Mouse (Mus musculus) G1E-ER4 (cell line): ENCODE results near the gene Olfr577. TPM values are rescaled to one million over a fixed set of nuclear protein-coding genes. Genes with fewer than 3 reads are reported as not detected.

Experiments used
- GATA1 ChIP-seq: IDR thresholded peaks from one replicate; pipeline ENCODE4 v1.8.0; 2012; ENCODE audit warnings: low read length, inconsistent platforms
- polyA plus RNA-seq: library from polyadenylated mRNA; stranded (reverse); fragments of >175 nt; gene quantifications from 2 replicates; pipeline ENCODE4 v1.2.3, GENCODE M21; 2012

Gene Olfr577
- not detected in 2 replicates for polyA plus RNA-seq

GRCm38 (mm10) chr7:102975843-102976242 is at the start of gene Olfr577:
Gene Olfr577, minus strand, starts transcription at chr7:102975943.
- no peak for TF ChIP-seq GATA1

GRCm38 (mm10) chr7:102989224-102989623 is 13.5 kb upstream of the Olfr577 start, which contains the start of gene Olfr578:
Gene Olfr578, minus strand, starts transcription at chr7:102989324.
- TF ChIP-seq GATA1: no peak

- TF ChIP-seq GATA1: no peak
These were observed 1.3 kb downstream of the Olfr577 start for GRCm38 (mm10) chr7:102974399-102974798.

GRCm38 (mm10) chr7:102962360-102962759 is 13.4 kb downstream of the Olfr577 start, which contains the start of gene Olfr576:
Gene Olfr576, plus strand, starts transcription at chr7:102962660.
- TF ChIP-seq GATA1: no peak

GRCm38 (mm10) chr7:102958593-102958992 is 17.1 kb downstream of the Olfr577 start, which contains the start of gene Olfr575:
Gene Olfr575, minus strand, starts transcription at chr7:102958775.
- TF ChIP-seq GATA1: no peak

- TF ChIP-seq GATA1: no peak
These were observed 17.6 kb downstream of the Olfr577 start for GRCm38 (mm10) chr7:102958137-102958536.

GRCm38 (mm10) chr7:102950732-102951131 is 25.0 kb downstream of the Olfr577 start:
- TF ChIP-seq GATA1: no peak

GRCm38 (mm10) chr7:102948167-102948566 is 27.6 kb downstream of the Olfr577 start, which contains the start of gene Olfr574:
Gene Olfr574, plus strand, starts transcription at chr7:102948467.
- TF ChIP-seq GATA1: no peak

- no peak for TF ChIP-seq GATA1
These were observed 32.3 kb downstream of the Olfr577 start for GRCm38 (mm10) chr7:102943417-102943816.

- TF ChIP-seq GATA1: no peak
These were observed 33.3 kb downstream of the Olfr577 start, which contains the start of gene Olfr573-ps1 for GRCm38 (mm10) chr7:102942475-102942874. Gene Olfr573-ps1, minus strand, starts transcription at chr7:102942575.

GRCm38 (mm10) chr7:102927105-102927504 is 48.6 kb downstream of the Olfr577 start:
- no peak for TF ChIP-seq GATA1

GRCm38 (mm10) chr7:102924109-102924508 is 51.6 kb downstream of the Olfr577 start, which contains the start of gene Olfr572:
Gene Olfr572, plus strand, starts transcription at chr7:102924409.
- TF ChIP-seq GATA1: no peak

Other genes with a start within 250 kb of the Olfr577 start
- gene Olfr559, start 248.5 kb downstream of the Olfr577 start, polyA plus RNA-seq: not detected in 2 replicates
- not detected in 2 replicates for gene Olfr560, start 216.6 kb downstream of the Olfr577 start, polyA plus RNA-seq
- not detected in 2 replicates for gene Olfr78, start 216.5 kb downstream of the Olfr577 start, polyA plus RNA-seq
- not detected in 2 replicates for gene Olfr561, start 204.7 kb downstream of the Olfr577 start, polyA plus RNA-seq
- not detected in 2 replicates for gene Olfr564, start 172.5 kb downstream of the Olfr577 start, polyA plus RNA-seq
- not detected in 2 replicates for gene Olfr566, start 117.2 kb downstream of the Olfr577 start, polyA plus RNA-seq
- not detected in 2 replicates for gene Olfr568, start 98.8 kb downstream of the Olfr577 start, polyA plus RNA-seq
- not detected in 2 replicates for gene Olfr569, start 85.1 kb downstream of the Olfr577 start, polyA plus RNA-seq
- gene Olfr570, start 81.4 kb downstream of the Olfr577 start, polyA plus RNA-seq: not detected in 2 replicates
- not detected in 2 replicates for gene Olfr571, start 58.4 kb downstream of the Olfr577 start, polyA plus RNA-seq
- gene Olfr572, start 51.5 kb downstream of the Olfr577 start, polyA plus RNA-seq: not detected in 2 replicates
- not detected in 2 replicates for gene Olfr573-ps1, start 33.4 kb downstream of the Olfr577 start, polyA plus RNA-seq
- gene Olfr574, start 27.5 kb downstream of the Olfr577 start, polyA plus RNA-seq: not detected in 2 replicates
- not detected in 2 replicates for gene Olfr575, start 17.2 kb downstream of the Olfr577 start, polyA plus RNA-seq
- gene Olfr576, start 13.3 kb downstream of the Olfr577 start, polyA plus RNA-seq: not detected in 2 replicates
- not detected in 2 replicates for gene Olfr578, start 13.4 kb upstream of the Olfr577 start, polyA plus RNA-seq
- not detected in 2 replicates for gene Olfr582, start 62.1 kb upstream of the Olfr577 start, polyA plus RNA-seq
- not detected in 2 replicates for gene Olfr583, start 75.4 kb upstream of the Olfr577 start, polyA plus RNA-seq
- gene Olfr584, start 105.9 kb upstream of the Olfr577 start, polyA plus RNA-seq: not detected in 2 replicates
- not detected in 2 replicates for gene Olfr585, start 121.8 kb upstream of the Olfr577 start, polyA plus RNA-seq
- gene Olfr586, start 149.7 kb upstream of the Olfr577 start, polyA plus RNA-seq: not detected in 2 replicates
- not detected in 2 replicates for gene Olfr588-ps1, start 164.9 kb upstream of the Olfr577 start, polyA plus RNA-seq
- gene Olfr589, start 180.4 kb upstream of the Olfr577 start, polyA plus RNA-seq: not detected in 2 replicates
- gene Olfr591, start 202.4 kb upstream of the Olfr577 start, polyA plus RNA-seq: not detected in 2 replicates
- gene Olfr592, start 208.9 kb upstream of the Olfr577 start, polyA plus RNA-seq: not detected in 2 replicates
- not detected in 2 replicates for gene Olfr593, start 235.9 kb upstream of the Olfr577 start, polyA plus RNA-seq
- not detected in 2 replicates for gene Olfr594, start 241.1 kb upstream of the Olfr577 start, polyA plus RNA-seq